Mouse (Mus musculus): ENCODE measurements around the gene Zbtb46. TPM values are rescaled to one million over a fixed set of nuclear protein-coding genes. Genes with fewer than 3 reads are reported as not detected.

Zbtb46 gene
- polyA plus RNA-seq, 1 experiment from 2014 or later, result 22.3 TPM

- no peaks in the 10 kb centered on the region for H3K9me3 ChIP-seq (replicated peaks)
- no peak overlapping the region for H3K4me2 ChIP-seq (replicated peaks)
- no peak overlapping the region for H3K9ac ChIP-seq
- peaks cover 24% of the 10 kb centered on the region for H3K27me3 ChIP-seq
- no peak overlapping the region for H3K27ac ChIP-seq
- no peaks in the 10 kb centered on the region for H3K36me3 ChIP-seq
- no peak for ATAC-seq (ENCODE audit: low FRiP score)
- peaks cover 17% of the 10 kb centered on the region for H3K4me1 ChIP-seq
- WGBS, result 93% methylated on average over 1 of the region's 1 CpGs
- H3K4me3 ChIP-seq, result no peak overlapping the region
Observed at GRCm38 (mm10) chr2:181461536-181462100, 2.4 kb upstream of the Zbtb46 start.

GRCm38 (mm10) chr2:181459673-181460621, 721 bp upstream of the Zbtb46 start:
- H3K9ac ChIP-seq, result peak overlapping the region; percentile 82
- H3K4me3 ChIP-seq, result peak overlapping the region; percentile 66
- ATAC-seq (ENCODE audit: low FRiP score), result peak; percentile 77
- H3K4me1 ChIP-seq, result peaks cover 17% of the 10 kb centered on the region
- H3K36me3 ChIP-seq, result no peaks in the 10 kb centered on the region
- H3K27ac ChIP-seq, result peak overlapping the region; percentile 86
- WGBS, result under 1% methylated on average over 71 of the region's 71 CpGs
- peak overlapping the region; percentile 95 for H3K4me2 ChIP-seq (replicated peaks)
- H3K9me3 ChIP-seq (replicated peaks), result no peaks in the 10 kb centered on the region
- H3K27me3 ChIP-seq, result peaks cover 24% of the 10 kb centered on the region

GRCm38 (mm10) chr2:181458411-181459152, 644 bp downstream of the Zbtb46 start:
- peak; percentile 39; the same call in 1 of the 2 replicates for ATAC-seq (ENCODE audit: low FRiP score)
- no peaks in the 10 kb centered on the region for H3K9me3 ChIP-seq (replicated peaks)
- peak overlapping the region; percentile 95 for H3K4me2 ChIP-seq (replicated peaks)
- H3K4me3 ChIP-seq, result peak overlapping the region; percentile 66
- H3K36me3 ChIP-seq, result no peaks in the 10 kb centered on the region
- H3K27ac ChIP-seq, result peak overlapping the region; percentile 86
- peak overlapping the region; percentile 82 for H3K9ac ChIP-seq
- under 1% methylated on average over 60 of the region's 72 CpGs for WGBS
- peaks cover 13% of the 10 kb centered on the region for H3K27me3 ChIP-seq
- H3K4me1 ChIP-seq, result peaks cover 17% of the 10 kb centered on the region

- no peak for ATAC-seq (ENCODE audit: low FRiP score)
- 6% methylated on average over 15 of the region's 15 CpGs for WGBS
Observed at GRCm38 (mm10) chr2:181457831-181458230, 1.4 kb downstream of the Zbtb46 start.

GRCm38 (mm10) chr2:181455899-181456298, 3.3 kb downstream of the Zbtb46 start:
- Histone ChIP-seq H3K27me3 (peaks cover 10% of the 10 kb centered on the region), H3K9ac (no peak overlapping the region), H3K4me3 (no peak overlapping the region), H3K27ac (no peak overlapping the region), H3K9me3 (replicated peaks) (no peaks in the 10 kb centered on the region), H3K36me3 (no peaks in the 10 kb centered on the region), H3K4me2 (replicated peaks) (no peak overlapping the region), H3K4me1 (peaks cover 13% of the 10 kb centered on the region)
- 83% methylated on average over 2 of the region's 2 CpGs for WGBS
- ATAC-seq (ENCODE audit: low FRiP score), result no peak

More at GRCm38 (mm10) chr2:181457831-181458230, 1.4 kb downstream of the Zbtb46 start:
- no peak overlapping the region for H3K27ac ChIP-seq
- peaks cover 10% of the 10 kb centered on the region for H3K27me3 ChIP-seq
- H3K9ac ChIP-seq, result no peak overlapping the region
- peak overlapping the region; percentile 95 for H3K4me2 ChIP-seq (replicated peaks)
- H3K36me3 ChIP-seq, result no peaks in the 10 kb centered on the region
- H3K4me3 ChIP-seq, result peak overlapping the region; percentile 66
- H3K9me3 ChIP-seq (replicated peaks), result no peaks in the 10 kb centered on the region
- peaks cover 16% of the 10 kb centered on the region for H3K4me1 ChIP-seq

GRCm38 (mm10) chr2:181453274-181453673, 6.0 kb downstream of the Zbtb46 start:
- no peak overlapping the region for H3K4me2 ChIP-seq (replicated peaks)
- H3K4me1 ChIP-seq, result peaks cover 4% of the 10 kb centered on the region
- no peak overlapping the region for H3K9ac ChIP-seq
- no peaks in the 10 kb centered on the region for H3K9me3 ChIP-seq (replicated peaks)
- WGBS, result 50% methylated on average over 1 of the region's 1 CpGs
- H3K27me3 ChIP-seq, result no peaks in the 10 kb centered on the region; the same call in 1 of the 2 replicates
- no peaks in the 10 kb centered on the region for H3K36me3 ChIP-seq
- no peak for ATAC-seq (ENCODE audit: low FRiP score)
- no peak overlapping the region for H3K4me3 ChIP-seq
- no peak overlapping the region for H3K27ac ChIP-seq

- Histone ChIP-seq H3K27me3 (no peaks in the 10 kb centered on the region), H3K27ac (no peak overlapping the region), H3K4me1 (no peaks in the 10 kb centered on the region), H3K9me3 (replicated peaks) (no peaks in the 10 kb centered on the region), H3K9ac (no peak overlapping the region), H3K4me2 (replicated peaks) (no peak overlapping the region), H3K4me3 (no peak overlapping the region), H3K36me3 (no peaks in the 10 kb centered on the region)
- WGBS, result 82% methylated on average over 4 of the region's 4 CpGs
- ATAC-seq (ENCODE audit: low FRiP score), result no peak
Observed at GRCm38 (mm10) chr2:181452181-181452580, 7.0 kb downstream of the Zbtb46 start.

- Histone ChIP-seq H3K4me2 (replicated peaks) (no peak overlapping the region), H3K27ac (no peak overlapping the region), H3K4me1 (no peaks in the 10 kb centered on the region), H3K9ac (no peak overlapping the region), H3K27me3 (no peaks in the 10 kb centered on the region), H3K36me3 (no peaks in the 10 kb centered on the region), H3K4me3 (no peak overlapping the region), H3K9me3 (replicated peaks) (no peaks in the 10 kb centered on the region)
- 97% methylated on average over 2 of the region's 2 CpGs for WGBS
- ATAC-seq (ENCODE audit: low FRiP score), result no peak
Observed at GRCm38 (mm10) chr2:181443016-181443415, 16.2 kb downstream of the Zbtb46 start.

GRCm38 (mm10) chr2:181438176-181438575, 21.1 kb downstream of the Zbtb46 start:
- no peaks in the 10 kb centered on the region for H3K27me3 ChIP-seq
- no peak for ATAC-seq (ENCODE audit: low FRiP score)
- no peak overlapping the region for H3K27ac ChIP-seq
- no peaks in the 10 kb centered on the region for H3K4me1 ChIP-seq
- H3K36me3 ChIP-seq, result no peaks in the 10 kb centered on the region
- no peaks in the 10 kb centered on the region for H3K9me3 ChIP-seq (replicated peaks)
- no peak overlapping the region for H3K4me3 ChIP-seq
- 90% methylated on average over 4 of the region's 4 CpGs for WGBS
- H3K9ac ChIP-seq, result no peak overlapping the region
- no peak overlapping the region for H3K4me2 ChIP-seq (replicated peaks)

GRCm38 (mm10) chr2:181436246-181436645, 23.0 kb downstream of the Zbtb46 start:
- H3K4me1 ChIP-seq, result no peaks in the 10 kb centered on the region
- no peak overlapping the region for H3K27ac ChIP-seq
- H3K36me3 ChIP-seq, result no peaks in the 10 kb centered on the region
- no peaks in the 10 kb centered on the region for H3K27me3 ChIP-seq
- no peak overlapping the region for H3K4me2 ChIP-seq (replicated peaks)
- WGBS, result 79% methylated on average over 2 of the region's 2 CpGs
- no peaks in the 10 kb centered on the region for H3K9me3 ChIP-seq (replicated peaks)
- no peak overlapping the region for H3K9ac ChIP-seq
- no peak overlapping the region for H3K4me3 ChIP-seq
- no peak for ATAC-seq (ENCODE audit: low FRiP score)

- Histone ChIP-seq H3K9me3 (replicated peaks) (no peaks in the 10 kb centered on the region), H3K36me3 (peaks cover 21% of the 10 kb centered on the region), H3K4me1 (peaks cover 2% of the 10 kb centered on the region), H3K27ac (no peak overlapping the region), H3K9ac (no peak overlapping the region), H3K27me3 (no peaks in the 10 kb centered on the region), H3K4me3 (no peak overlapping the region), H3K4me2 (replicated peaks) (no peak overlapping the region)
- ATAC-seq (ENCODE audit: low FRiP score), result no peak
- 93% methylated on average over 9 of the region's 9 CpGs for WGBS
Observed at GRCm38 (mm10) chr2:181423834-181424233, 35.4 kb downstream of the Zbtb46 start.
